Mouse (Mus musculus): ENCODE data around the gene Nbea.
A peak's percentile ranks its signal among the peaks of the same experiment; 100 is the strongest.
"Not testable (repeated sequence)": the region's sequence is repeated elsewhere in the genome, so short reads cannot be mapped to it uniquely, and the experiment has no call there.

Nbea gene

DNA sequence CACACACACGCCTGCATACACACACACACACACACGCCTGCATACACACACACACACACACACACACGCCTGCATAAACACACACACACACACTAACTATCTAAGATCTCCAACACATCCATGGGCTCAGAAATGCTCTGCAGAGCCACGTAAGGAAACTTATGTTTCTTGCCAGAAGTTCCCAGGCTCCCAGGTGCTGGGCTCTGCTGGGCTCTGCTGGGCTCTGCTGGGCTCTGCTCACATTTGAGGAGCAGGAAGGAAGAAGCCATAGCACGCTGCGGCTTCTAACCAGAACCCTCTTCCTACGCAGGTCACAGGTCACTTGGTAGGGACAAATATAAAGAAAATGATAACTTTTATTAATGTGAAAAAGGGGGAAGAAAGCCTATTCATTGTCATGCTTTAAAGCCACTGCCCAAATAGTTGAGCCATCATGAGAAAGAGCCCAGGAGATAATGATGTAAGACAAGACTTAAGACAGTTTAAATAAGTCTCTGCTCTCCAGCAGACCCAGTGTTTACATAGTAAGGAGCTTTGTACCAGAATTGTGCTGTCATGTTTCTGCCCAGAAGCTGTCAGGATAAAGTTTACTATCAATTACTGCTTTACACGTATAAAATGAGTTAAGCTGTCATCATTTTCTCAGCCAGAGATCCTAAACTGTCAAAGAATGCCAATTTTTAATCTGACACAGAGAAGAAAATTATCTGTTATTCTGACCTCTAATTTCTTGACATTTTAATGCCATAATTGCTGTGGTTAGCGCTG lies 521.6 kb downstream of the Nbea start:
- DNase-seq (ENCODE audit: low read depth) = no peak

DNA sequence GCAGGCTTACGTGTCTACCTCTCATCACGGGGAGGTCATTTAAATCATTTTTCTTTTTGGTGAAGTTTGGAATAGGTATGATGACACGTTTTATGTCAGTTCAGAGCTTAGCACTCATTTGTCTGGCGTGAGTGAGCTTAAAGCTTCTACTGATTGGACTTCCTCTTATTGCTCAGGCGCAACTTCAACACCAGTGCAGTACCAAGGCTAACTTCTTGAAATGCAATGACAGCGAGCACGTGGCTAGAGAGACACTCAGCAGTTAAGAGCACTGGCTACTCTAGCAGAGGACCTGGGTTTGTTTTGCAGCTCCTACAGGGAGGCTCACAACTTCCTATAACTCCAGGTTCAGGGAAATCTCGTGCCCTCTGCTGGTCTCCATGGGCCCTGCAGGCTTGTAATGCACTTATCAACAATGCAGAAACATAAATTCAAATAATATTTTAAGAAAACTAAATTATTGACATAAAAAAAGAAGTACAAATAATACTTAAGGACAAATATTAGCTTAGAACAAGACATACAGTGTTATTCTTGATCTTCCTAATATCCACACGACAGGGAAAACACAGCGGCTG lies 523.2 kb downstream of the Nbea start:
- no peak for DNase-seq (ENCODE audit: low read depth)

DNA sequence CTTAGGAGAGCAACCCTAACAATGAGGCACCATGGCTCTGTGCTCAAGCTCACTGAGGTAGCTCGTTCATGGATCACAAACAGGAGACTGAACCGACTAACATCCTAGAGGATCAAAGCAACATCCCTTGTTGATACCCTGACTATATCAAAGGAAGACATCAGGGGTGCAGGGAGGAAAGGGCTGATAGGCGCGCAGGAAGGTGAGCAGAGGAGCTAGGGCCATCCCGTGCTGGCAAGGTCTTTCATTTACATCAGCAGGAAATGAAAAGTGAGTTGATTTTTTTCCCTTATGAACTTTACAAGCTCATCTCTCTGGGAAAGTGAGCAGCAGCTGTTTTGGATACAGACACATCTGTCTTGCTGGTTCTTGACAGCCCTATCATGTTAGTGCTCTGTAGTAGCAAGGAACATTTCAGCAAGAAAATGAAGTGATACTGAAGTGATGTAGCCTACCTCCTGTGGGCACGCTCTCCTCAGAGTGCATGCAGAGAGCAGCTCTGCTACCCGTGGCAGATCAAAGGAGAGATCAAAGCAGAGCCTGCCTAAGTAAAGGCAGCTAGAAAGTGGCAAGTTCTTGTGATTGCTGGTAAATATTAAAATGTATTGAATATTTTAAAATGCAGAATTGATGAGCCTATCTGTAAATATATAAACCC lies 523.8 kb downstream of the Nbea start:
- no peak for DNase-seq (ENCODE audit: low read depth)

DNA sequence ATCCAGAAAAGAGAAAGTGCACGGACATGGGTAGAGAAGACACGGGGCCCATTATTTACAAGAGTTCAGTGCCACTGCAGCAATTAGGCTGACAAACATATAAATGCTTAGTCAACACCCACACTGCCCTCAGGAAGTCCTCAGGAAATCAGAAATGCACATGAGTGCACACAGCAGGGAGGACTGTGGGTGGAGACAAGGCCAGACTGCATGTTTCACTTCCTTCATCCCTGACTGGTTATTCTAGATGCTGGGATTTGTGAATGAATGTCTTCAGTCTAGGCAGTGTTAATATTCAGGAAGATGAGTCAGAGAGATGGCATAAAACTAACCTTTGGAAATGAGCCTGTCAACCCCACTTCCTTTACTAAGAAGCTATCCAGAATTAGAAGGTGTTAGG lies 531.2 kb downstream of the Nbea start:
- peak; percentile 7 for DNase-seq (ENCODE audit: low read depth)

GRCm38 (mm10) chr3:55651877-55652276 lies 531.6 kb downstream of the Nbea start:
- no peak for DNase-seq (ENCODE audit: low read depth)

- no peak for DNase-seq (ENCODE audit: low read depth)
Measured at GRCm38 (mm10) chr3:55649541-55649940, 534.0 kb downstream of the Nbea start.

- DNase-seq (ENCODE audit: low read depth) = no peak
Measured at GRCm38 (mm10) chr3:55648299-55648698, 535.2 kb downstream of the Nbea start.

DNA sequence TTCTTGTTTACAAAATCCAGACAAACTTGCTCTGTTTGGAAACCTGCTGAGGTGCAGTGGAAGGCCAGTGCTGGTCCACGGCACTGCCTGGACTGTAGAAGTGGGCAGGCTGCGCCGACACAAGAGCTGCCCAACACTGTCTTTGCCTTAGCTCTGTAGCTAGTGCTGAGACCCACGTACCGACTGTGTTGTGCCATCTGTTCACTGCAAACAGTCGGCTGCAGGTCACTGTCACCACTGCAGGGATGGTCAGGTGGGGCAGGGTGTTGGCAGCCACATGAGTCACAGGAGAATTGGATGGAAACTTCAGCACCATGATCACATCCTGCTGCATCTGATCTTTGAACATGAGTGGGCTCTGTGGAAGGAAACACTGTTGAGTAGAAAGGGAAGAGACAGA lies 536.3 kb downstream of the Nbea start:
- no peak for DNase-seq (ENCODE audit: low read depth)

DNA sequence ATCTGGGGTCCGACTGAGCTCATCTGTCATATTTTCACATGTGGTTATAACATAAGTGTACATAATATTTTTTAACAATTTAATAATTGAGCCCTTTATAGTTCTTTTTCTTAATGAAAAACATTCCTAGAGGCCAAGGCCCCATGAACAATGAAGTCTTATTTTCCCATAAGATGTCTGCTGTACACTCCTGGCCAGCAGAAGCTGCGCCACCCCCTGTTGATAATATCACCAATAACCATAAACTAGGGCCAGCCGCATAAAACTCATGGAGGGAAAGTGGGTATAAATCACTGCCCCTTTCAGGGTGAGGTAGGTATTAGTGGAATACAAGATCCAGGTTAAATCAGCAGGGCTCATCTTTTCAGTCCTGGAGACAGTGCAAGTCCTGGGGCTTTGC lies 537.1 kb downstream of the Nbea start:
- DNase-seq (ENCODE audit: low read depth) = no peak

GRCm38 (mm10) chr3:55644035-55644618 lies 539.4 kb downstream of the Nbea start:
- no peak for DNase-seq (ENCODE audit: low read depth)

- DNase-seq (ENCODE audit: low read depth) = no peak
Measured at GRCm38 (mm10) chr3:55637660-55638059, 545.8 kb downstream of the Nbea start.

GRCm38 (mm10) chr3:55635542-55636172 lies 547.8 kb downstream of the Nbea start:
- DNase-seq (ENCODE audit: low read depth) = no peak

- no peak for DNase-seq (ENCODE audit: low read depth)
Measured at GRCm38 (mm10) chr3:55627054-55627453, 556.4 kb downstream of the Nbea start.

DNA sequence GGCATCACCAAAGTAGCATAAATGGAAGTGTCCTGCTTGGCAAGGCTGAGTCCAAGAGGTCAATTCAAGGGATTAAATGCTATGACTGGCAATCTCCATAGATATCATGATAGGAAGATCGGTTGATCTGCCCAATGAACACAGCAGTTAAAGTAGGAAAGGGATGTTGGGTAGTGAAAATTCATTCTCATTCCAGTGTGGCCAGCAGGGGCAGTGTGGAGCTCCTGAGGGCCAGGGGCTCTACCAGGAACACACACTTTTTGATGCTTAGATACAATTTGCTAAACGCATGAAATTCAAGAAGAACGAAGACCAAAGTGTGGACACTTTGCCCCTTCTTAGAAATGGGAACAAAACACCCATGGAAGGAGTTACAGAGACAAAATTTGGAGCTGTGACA lies 561.5 kb downstream of the Nbea start:
- not testable (repeated sequence) for DNase-seq (ENCODE audit: low read depth)

- DNase-seq (ENCODE audit: low read depth) = no peak
Measured at GRCm38 (mm10) chr3:55618396-55618795, 565.1 kb downstream of the Nbea start.

DNA sequence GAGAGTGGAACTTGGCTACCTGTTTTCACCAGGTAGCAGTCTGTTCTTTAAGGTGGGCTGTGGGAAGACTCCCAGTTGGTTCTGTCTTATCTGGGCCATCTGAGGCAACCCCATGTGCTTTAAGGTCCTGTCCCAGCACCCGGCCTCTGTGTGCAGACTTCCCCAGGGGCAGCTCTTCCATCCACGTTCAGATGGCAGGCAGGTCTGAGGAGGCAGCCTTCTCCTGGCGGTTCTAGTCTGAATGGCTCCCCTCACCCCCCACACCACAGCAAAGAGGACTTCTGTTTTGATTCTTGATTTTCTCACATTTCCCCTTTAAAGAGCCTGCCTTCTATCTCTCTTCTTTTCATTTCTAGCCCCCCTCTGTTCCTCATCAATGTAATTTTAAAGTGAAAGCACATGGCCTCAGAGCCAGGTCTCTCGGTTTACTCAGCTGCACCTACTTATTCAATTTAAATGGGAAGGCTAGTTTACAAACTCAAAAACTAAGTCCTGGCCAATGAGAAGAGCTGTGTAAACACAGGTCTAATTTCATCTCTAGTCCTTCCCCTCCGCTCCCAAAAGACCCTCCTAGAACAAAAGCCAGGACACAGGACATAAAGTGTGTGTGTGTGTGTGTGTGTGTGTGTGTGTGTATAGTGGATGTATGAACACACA lies 570.9 kb downstream of the Nbea start:
- DNase-seq (ENCODE audit: low read depth) = no peak

DNA sequence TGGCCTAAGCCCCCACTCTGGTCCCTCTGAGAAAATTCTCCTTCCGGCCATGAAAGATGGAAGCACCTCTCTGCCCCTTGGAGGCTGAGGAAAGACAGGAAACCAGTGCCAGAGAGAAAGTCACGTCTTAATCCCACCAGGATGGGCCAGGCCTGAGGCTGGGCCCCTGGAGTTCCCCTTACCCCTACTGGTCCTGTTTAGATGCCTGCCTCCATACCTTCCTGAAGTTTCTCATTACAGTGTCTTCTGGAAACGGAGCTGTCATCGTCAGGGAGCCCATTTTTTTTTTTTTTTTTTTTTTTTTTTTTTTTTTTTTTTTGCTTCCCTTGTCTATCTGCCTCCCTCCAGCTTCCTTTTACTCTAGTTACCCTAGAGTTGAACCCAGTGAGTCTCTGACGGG lies 571.5 kb downstream of the Nbea start:
- DNase-seq (ENCODE audit: low read depth) = no peak

- no peak for DNase-seq (ENCODE audit: low read depth)
Measured at GRCm38 (mm10) chr3:55610191-55610590, 573.3 kb downstream of the Nbea start.

DNA sequence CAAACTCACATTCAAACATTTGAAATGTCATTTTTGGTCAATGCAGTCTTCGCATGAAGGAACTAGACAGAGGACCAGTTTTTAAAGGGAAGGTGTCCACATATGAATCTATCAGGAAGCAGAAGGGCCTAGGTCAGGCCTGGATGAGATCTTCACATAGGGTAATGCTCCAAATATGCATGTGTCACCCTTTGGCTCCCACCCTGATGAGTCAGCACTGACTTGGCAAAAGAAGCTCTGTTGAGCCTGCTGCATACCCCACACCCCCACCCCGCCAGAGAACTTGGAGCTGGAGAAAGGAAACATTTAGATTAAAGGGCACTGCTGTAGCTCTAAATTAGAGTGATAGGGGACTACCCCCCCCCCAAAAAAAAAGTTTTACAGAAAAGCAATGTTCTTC lies 583.2 kb downstream of the Nbea start:
- peak; percentile 85 for DNase-seq (ENCODE audit: low read depth)

DNA sequence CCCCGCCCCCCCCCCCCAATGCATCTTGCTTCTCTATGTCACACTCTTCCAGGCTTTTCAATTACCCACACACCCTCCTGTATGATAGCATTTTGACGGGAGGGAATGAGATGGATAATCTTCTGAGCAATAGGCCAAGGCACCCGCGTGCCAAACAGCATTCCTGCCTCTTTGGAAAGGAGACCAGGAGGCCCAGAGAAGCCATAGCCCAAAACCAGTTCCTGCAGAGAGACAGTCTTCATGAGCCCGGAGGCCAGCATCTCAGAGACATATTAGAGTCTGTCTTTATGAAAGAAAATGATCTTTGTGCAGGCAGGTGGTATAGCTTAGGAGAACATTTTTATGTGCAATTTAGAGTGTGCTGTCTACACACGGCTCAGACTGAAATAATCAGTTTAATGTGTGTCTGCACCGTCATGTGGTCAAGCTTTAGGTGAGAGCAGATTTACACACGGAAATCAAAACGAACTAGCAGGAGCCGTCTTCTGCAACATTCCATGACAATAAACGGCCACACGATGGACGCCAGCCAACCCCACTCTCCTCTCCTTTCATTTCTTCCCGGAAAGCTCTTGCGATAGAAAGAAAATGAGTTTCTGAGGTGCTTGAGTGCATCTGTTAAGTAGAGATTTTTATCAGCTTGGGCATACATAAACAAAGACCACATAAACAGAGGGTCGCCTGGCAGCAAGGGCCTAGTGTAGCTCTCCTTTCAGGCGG lies 584.0 kb downstream of the Nbea start:
- DNase-seq (ENCODE audit: low read depth) = no peak

DNA sequence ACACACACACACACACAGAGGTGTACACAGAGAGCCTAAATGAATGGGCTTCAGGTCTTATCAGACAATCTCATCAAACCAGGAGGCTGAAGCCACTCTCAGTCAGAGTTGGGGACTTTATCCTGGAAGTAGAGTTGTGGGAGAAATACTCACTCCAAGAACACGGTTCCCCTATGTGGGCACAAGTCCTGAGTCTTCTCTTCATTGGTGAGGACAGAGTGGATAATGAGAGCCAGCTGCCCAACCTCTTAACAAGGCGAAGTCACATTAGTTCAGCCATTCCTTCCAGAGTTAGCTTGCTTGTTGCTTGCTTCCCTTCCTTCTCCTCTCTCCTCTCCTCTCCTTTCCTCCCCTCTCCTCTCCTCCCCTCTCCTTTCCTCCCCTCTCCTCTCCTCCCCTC lies 584.8 kb downstream of the Nbea start:
- no peak for DNase-seq (ENCODE audit: low read depth)

Measured in fibroblast of lung, adult 2 months (primary cell).